Mouse (Mus musculus): ENCODE measurements around the gene Hdac10. TPM values are rescaled to one million over a fixed set of nuclear protein-coding genes. Genes with fewer than 3 reads are reported as not detected.

Hdac10 gene
- polyA plus RNA-seq (2014; fragmentation: Nextera tagmentation; extraction: Ambion mirVana): 13.0 and 13.7 TPM in 2 replicates

GRCm38 (mm10) chr15:89128382-89129350 is at the start of gene Hdac10:
Gene Hdac10 (minus strand): TSS chr15:89128700.
- H3K27ac ChIP-seq (ENCODE audit: low read depth, low read length): peak within 1 kb of the TSS; percentile 69
- H3K4me3 ChIP-seq (ENCODE audit: low read depth, low read length): peak within 1 kb of the TSS; percentile 53
- DNase-seq (ENCODE audit: low spot score) (peak; percentile 86), ATAC-seq (ENCODE audit: insufficient read depth, low FRiP score, low TSS enrichment) (peak; percentile 89)
- no peaks in the 10 kb centered on the region for H3K27me3 ChIP-seq (ENCODE audit: control insufficient read depth, insufficient read depth, low read length)
- peak within 1 kb of the TSS; percentile 73 for H3K4me2 ChIP-seq (ENCODE audit: low read depth)
- peaks cover 9% of the 10 kb centered on the region for H3K4me1 ChIP-seq (ENCODE audit: control insufficient read depth, insufficient read depth, low read length)
- WGBS: 3% methylated on average over 36 of the region's 36 CpGs
- H3K9ac ChIP-seq (ENCODE audit: low read length): peak within 1 kb of the TSS; percentile 70
- H3K9me3 ChIP-seq (ENCODE audit: control insufficient read depth, low read length): no peaks in the 10 kb centered on the region
- H3K36me3 ChIP-seq (ENCODE audit: control insufficient read depth, insufficient read depth, low read length): no peaks in the 10 kb centered on the region; the same call in 1 of the 2 replicates

- Histone ChIP-seq H3K27me3 (ENCODE audit: control insufficient read depth, insufficient read depth, low read length) (no peaks in the 10 kb centered on the region), H3K9ac (ENCODE audit: low read length) (no peak overlapping the region), H3K4me1 (ENCODE audit: control insufficient read depth, insufficient read depth, low read length) (peaks cover 66% of the 10 kb centered on the region), H3K4me3 (ENCODE audit: low read depth, low read length) (no peak overlapping the region), H3K27ac (ENCODE audit: low read depth, low read length) (no peak overlapping the region), H3K9me3 (ENCODE audit: control insufficient read depth, low read length) (no peaks in the 10 kb centered on the region), H3K4me2 (ENCODE audit: low read depth) (peak overlapping the region; percentile 95), H3K36me3 (ENCODE audit: control insufficient read depth, insufficient read depth, low read length) (no peaks in the 10 kb centered on the region)
- ATAC-seq (ENCODE audit: insufficient read depth, low FRiP score, low TSS enrichment): no peak
- WGBS: 78% methylated on average over 4 of the region's 4 CpGs
- DNase-seq (ENCODE audit: low spot score): no peak
Observed at GRCm38 (mm10) chr15:89177576-89178259, 49.2 kb upstream of the Hdac10 start.

GRCm38 (mm10) chr15:89177121-89177520 is 48.6 kb upstream of the Hdac10 start:
- H3K4me2 ChIP-seq (ENCODE audit: low read depth): peak overlapping the region; percentile 24

GRCm38 (mm10) chr15:89175411-89176155 is 47.1 kb upstream of the Hdac10 start:
- Histone ChIP-seq H3K9ac (ENCODE audit: low read length) (no peak overlapping the region), H3K36me3 (ENCODE audit: control insufficient read depth, insufficient read depth, low read length) (no peaks in the 10 kb centered on the region), H3K4me1 (ENCODE audit: control insufficient read depth, insufficient read depth, low read length) (peaks cover 66% of the 10 kb centered on the region), H3K27me3 (ENCODE audit: control insufficient read depth, insufficient read depth, low read length) (no peaks in the 10 kb centered on the region), H3K4me2 (ENCODE audit: low read depth) (no peak overlapping the region), H3K9me3 (ENCODE audit: control insufficient read depth, low read length) (no peaks in the 10 kb centered on the region), H3K4me3 (ENCODE audit: low read depth, low read length) (no peak overlapping the region), H3K27ac (ENCODE audit: low read depth, low read length) (no peak overlapping the region)
- 85% methylated on average over 13 of the region's 13 CpGs for WGBS
- no peak for DNase-seq (ENCODE audit: low spot score)
- ATAC-seq (ENCODE audit: insufficient read depth, low FRiP score, low TSS enrichment): no peak

More at GRCm38 (mm10) chr15:89177121-89177520, 48.6 kb upstream of the Hdac10 start:
- H3K27ac ChIP-seq (ENCODE audit: low read depth, low read length): no peak overlapping the region
- H3K36me3 ChIP-seq (ENCODE audit: control insufficient read depth, insufficient read depth, low read length): no peaks in the 10 kb centered on the region
- peak overlapping the region; percentile 5; the same call in 1 of the 2 replicates for H3K9ac ChIP-seq (ENCODE audit: low read length)
- no peaks in the 10 kb centered on the region for H3K27me3 ChIP-seq (ENCODE audit: control insufficient read depth, insufficient read depth, low read length)
- H3K4me1 ChIP-seq (ENCODE audit: control insufficient read depth, insufficient read depth, low read length): peaks cover 68% of the 10 kb centered on the region
- H3K9me3 ChIP-seq (ENCODE audit: control insufficient read depth, low read length): no peaks in the 10 kb centered on the region
- peak; percentile 22 for DNase-seq (ENCODE audit: low spot score)
- no peak for ATAC-seq (ENCODE audit: insufficient read depth, low FRiP score, low TSS enrichment)
- 13% methylated on average over 5 of the region's 5 CpGs for WGBS
- no peak overlapping the region for H3K4me3 ChIP-seq (ENCODE audit: low read depth, low read length)

GRCm38 (mm10) chr15:89174889-89175339 is 46.4 kb upstream of the Hdac10 start:
- no peaks in the 10 kb centered on the region for H3K9me3 ChIP-seq (ENCODE audit: control insufficient read depth, low read length)
- ATAC-seq (ENCODE audit: insufficient read depth, low FRiP score, low TSS enrichment): no peak
- 62% methylated on average over 11 of the region's 11 CpGs for WGBS
- H3K4me2 ChIP-seq (ENCODE audit: low read depth): no peak overlapping the region; the same call in 1 of the 2 replicates
- peaks cover 71% of the 10 kb centered on the region for H3K4me1 ChIP-seq (ENCODE audit: control insufficient read depth, insufficient read depth, low read length)
- no peak overlapping the region for H3K27ac ChIP-seq (ENCODE audit: low read depth, low read length)
- no peak overlapping the region for H3K9ac ChIP-seq (ENCODE audit: low read length)
- no peaks in the 10 kb centered on the region for H3K27me3 ChIP-seq (ENCODE audit: control insufficient read depth, insufficient read depth, low read length)
- no peak for DNase-seq (ENCODE audit: low spot score)
- no peaks in the 10 kb centered on the region for H3K36me3 ChIP-seq (ENCODE audit: control insufficient read depth, insufficient read depth, low read length)
- H3K4me3 ChIP-seq (ENCODE audit: low read depth, low read length): no peak overlapping the region

GRCm38 (mm10) chr15:89173906-89174214 is 45.4 kb upstream of the Hdac10 start:
- DNase-seq (ENCODE audit: low spot score): peak; percentile 64
- Histone ChIP-seq H3K4me3 (ENCODE audit: low read depth, low read length) (peak overlapping the region; percentile 52), H3K9me3 (ENCODE audit: control insufficient read depth, low read length) (no peaks in the 10 kb centered on the region), H3K4me1 (ENCODE audit: control insufficient read depth, insufficient read depth, low read length) (peaks cover 70% of the 10 kb centered on the region), H3K36me3 (ENCODE audit: control insufficient read depth, insufficient read depth, low read length) (no peaks in the 10 kb centered on the region), H3K4me2 (ENCODE audit: low read depth) (peak overlapping the region; percentile 100), H3K27ac (ENCODE audit: low read depth, low read length) (no peak overlapping the region), H3K9ac (ENCODE audit: low read length) (peak overlapping the region; percentile 69), H3K27me3 (ENCODE audit: control insufficient read depth, insufficient read depth, low read length) (no peaks in the 10 kb centered on the region)
- no peak for ATAC-seq (ENCODE audit: insufficient read depth, low FRiP score, low TSS enrichment)
- WGBS: under 1% methylated on average over 15 of the region's 15 CpGs

- DNase-seq (ENCODE audit: low spot score) (peak; percentile 65), ATAC-seq (ENCODE audit: insufficient read depth, low FRiP score, low TSS enrichment) (peak; percentile 29; the same call in 1 of the 2 replicates)
- H3K4me2 ChIP-seq (ENCODE audit: low read depth): peak overlapping the region; percentile 100
- H3K36me3 ChIP-seq (ENCODE audit: control insufficient read depth, insufficient read depth, low read length): no peaks in the 10 kb centered on the region
- H3K4me1 ChIP-seq (ENCODE audit: control insufficient read depth, insufficient read depth, low read length): peaks cover 64% of the 10 kb centered on the region
- no peaks in the 10 kb centered on the region for H3K9me3 ChIP-seq (ENCODE audit: control insufficient read depth, low read length)
- peak overlapping the region; percentile 69 for H3K9ac ChIP-seq (ENCODE audit: low read length)
- H3K4me3 ChIP-seq (ENCODE audit: low read depth, low read length): peak overlapping the region; percentile 52
- no peaks in the 10 kb centered on the region for H3K27me3 ChIP-seq (ENCODE audit: control insufficient read depth, insufficient read depth, low read length)
- peak overlapping the region; percentile 49; the same call in 1 of the 2 replicates for H3K27ac ChIP-seq (ENCODE audit: low read depth, low read length)
- WGBS: under 1% methylated on average over 55 of the region's 65 CpGs
Observed at GRCm38 (mm10) chr15:89173024-89173905, 44.8 kb upstream of the Hdac10 start.

Data from neural tube, embryonic 11.5 days (tissue).